Mouse (Mus musculus) kidney, postnatal 14 days (tissue): ENCODE measurements around the gene Hmga1.

Experiments
- DNase-seq: peaks from one replicate; pipeline ENCODE4 v3.0.0; 2022; ENCODE audit warnings: mixed read lengths

Gene Hmga1

GRCm38 (mm10) chr17:27592565-27592910, 36.2 kb downstream of the Hmga1 start:
- no peak for DNase-seq

DNA sequence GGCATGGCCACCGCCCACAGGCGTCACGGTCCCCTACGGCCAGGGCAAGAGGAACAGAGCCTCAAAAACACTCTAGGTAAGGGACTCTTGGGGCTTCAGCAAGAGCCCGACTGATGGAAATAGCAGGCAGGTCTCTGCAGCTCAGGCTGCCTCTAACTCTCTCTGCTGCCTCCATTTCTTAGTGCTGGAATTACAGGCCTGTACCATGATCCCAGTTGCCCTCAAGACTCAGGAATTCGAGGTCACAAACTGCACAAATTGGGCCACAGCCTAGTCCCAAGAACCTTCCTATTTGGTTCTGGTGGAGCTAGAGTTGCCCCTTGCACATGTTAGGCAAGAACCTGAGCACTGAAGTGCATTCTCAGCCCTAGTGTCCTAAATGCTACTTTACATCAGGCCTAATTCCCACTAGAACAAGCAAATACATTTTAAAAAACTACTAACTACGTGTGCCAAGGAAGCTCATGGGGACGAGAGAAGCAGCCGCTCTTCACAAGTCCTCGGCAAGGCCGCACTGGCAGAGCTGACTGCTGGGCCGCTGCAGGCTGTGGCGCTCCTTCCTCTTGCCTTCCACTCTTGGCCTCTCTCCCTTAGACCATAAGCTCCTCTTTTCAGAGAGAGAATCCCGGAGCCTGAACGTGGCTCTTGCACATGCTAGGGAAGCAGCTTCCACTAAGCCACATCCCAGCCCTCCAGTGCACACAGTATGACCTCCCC, 39.5 kb downstream of the Hmga1 start:
- DNase-seq, result no peak

DNA sequence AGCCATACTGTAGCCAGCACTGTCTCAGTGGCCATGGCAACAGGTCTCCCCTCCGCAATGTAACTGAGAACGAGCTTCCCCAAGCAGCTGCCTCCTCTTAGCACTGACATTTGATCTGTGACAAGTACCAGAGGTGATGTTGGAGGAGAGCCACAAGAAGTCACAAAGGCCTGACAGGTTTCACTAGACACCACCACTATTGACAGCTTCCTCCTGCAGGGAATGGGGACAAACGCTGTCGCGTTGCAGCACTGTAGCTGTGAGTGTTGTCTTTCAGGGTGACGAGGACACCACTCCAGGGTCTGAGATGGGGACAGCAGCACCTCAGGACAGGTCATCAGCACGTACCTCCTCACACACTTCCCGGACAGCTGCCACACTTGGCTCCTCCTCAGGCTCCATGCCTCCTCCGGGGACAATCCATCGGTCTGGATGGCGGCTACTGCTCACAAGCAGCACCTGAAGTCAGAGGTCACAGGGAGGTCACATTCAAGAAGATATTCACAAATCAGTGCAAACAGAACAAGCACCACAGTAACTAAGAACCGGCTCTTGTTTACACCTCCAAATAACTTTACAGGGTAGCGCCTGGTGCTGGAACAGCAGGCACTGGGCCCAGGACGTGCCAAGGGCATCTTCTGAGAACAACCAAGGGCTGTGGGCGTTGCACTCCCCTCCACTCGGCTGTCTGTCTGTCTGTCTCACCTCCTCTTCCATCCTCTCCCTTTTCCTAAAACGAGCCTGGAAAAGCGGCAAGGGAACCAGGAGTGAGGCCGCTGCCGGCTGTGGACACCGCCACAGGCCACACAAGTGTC, 40.3 kb downstream of the Hmga1 start:
- DNase-seq, result no peak

DNA sequence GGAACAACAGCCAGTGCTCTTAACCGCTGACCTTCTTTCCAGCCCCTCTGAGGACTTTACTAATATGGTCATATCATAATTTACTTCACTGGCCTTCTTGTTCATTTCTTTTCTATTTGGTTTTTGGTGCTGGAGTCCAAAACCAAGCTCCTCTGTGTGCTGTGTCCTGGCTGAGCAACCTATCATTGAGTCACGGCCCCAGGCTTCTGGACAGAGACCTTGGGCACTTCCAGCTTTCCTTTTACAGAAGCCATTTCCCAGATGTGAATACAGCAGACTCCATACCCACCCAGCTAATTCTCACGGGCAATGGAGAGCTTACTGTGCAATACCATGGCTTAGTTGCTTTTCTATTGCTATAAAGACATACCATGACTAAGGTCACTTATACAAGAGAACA, 44.0 kb downstream of the Hmga1 start:
- no peak for DNase-seq

DNA sequence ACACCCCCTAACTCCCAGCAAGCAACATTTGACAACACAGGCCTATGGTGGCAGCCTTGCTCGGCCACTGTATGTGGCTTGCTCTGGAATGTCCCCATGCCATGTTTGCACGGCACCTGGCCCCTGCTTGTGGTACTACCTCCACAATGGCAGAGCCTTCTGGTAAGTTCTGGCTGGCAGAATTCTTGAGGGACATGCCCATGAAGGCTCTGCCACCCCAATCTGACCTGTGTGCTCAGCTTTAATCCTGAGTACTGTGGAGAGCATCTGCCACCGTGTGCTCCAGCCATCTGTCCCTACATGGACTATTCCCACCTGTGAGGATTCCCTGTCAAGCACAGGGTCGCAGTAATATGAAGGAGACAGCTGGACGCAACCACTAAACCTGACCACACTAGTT, 44.6 kb downstream of the Hmga1 start:
- no peak for DNase-seq

DNA sequence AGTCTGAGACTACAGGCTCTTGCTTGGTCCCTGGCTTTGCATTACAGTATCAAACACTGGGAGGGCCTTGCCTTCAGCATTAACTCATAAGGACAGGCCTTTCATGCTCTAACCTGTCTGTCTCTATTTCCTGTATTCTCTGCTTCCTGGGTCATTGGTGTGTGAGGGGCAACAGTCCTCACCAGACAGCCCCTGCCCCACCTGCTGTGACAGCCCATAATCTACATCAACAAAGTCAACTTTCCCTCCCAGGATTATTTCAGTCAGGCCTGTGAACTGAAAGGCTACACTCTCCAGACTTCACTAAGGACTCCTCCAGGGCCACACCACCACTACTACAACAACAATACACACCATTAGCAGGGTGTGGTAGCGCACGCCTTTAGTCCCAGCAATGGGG, 46.7 kb downstream of the Hmga1 start:
- no peak for DNase-seq

DNA sequence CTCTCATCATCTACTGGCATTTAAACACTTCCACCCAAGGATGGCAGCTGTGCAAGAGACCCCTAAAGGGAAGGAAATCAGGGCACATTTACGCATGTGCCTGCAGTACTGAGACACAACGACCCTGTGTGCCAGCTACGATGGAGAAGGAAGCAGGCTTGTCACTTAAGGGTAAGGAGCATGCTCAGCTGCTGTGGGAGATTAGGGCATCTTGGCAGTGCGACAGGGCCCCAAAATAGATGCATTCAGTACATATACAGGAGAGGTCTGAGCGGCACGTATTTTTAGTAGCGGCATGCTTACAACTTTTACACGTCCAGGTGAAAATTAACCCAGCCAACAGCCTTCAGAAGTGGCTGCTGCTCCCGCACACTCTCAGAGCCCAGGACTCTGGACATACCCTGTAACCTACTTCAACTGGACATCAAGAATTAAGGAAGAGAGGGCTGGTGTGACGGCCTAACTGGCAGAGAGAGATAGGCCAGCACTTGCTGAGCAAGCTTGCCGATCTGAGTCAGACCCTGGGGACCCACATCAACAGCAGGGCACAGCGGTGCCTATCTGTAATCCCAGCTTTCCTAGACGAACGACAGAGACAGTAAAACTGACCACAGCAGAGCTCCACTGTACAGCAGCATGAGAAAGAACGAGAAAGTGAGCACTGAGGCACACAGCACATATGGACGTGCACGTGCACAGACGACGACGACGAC, 47.4 kb downstream of the Hmga1 start:
- no peak for DNase-seq

GRCm38 (mm10) chr17:27609576-27609975, 53.3 kb downstream of the Hmga1 start:
- DNase-seq, result no peak

DNA sequence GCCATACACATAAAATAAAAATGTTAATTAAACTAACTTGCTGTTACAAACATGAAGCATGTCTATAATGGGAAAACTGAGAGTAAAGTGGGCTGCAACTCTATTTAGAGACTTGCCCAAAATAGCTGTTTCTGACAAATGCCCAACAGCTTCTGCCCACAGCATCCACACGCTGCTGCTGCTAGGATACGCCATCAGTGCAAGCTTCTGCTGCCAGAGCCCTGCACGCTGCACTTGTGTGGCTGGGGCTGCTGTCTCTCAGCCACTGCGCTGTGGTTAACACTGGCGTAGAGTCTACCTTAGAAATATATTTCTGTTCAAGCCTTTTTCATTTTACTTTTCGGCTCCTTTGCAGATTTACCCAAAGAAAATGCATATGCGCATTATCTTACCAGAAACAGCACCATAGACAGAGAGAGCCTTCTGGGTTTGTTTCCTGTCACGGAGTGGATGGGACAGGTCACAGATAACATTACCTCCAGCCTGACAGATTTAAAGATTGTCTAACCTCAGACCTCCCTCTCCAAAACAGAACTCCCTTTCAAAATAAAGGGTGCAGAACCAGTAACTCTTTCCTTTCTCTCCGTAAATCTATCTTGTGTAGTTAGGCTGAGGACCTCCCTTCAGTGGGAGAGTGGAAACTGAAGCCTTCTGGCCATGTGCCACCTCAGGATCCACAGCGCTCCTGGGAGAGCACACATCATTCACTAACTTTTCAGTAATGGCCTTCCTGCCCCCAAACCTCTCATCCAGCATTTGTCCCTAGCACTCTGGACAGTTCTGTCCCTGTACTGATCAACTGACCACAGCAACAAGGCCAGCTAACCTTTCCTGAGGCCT, 54.6 kb downstream of the Hmga1 start:
- DNase-seq, result no peak

DNA sequence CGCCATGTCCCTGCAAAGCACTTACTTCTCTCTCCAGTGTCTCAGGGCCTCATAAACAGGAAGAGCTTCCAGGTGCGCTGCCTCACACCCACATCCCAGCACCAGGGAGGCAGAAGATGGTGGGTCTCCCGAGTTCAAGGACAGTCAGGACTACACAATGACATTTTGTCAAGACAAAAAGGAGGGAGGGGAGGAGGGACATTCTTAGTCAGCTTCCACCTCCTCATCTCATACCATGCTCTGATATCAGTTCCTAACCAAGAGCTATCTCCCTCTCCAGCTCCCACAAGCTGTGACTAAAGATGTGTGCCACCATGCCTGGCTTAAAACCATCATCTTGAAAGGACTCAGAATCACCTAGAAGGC, 55.2 kb downstream of the Hmga1 start:
- no peak for DNase-seq

DNA sequence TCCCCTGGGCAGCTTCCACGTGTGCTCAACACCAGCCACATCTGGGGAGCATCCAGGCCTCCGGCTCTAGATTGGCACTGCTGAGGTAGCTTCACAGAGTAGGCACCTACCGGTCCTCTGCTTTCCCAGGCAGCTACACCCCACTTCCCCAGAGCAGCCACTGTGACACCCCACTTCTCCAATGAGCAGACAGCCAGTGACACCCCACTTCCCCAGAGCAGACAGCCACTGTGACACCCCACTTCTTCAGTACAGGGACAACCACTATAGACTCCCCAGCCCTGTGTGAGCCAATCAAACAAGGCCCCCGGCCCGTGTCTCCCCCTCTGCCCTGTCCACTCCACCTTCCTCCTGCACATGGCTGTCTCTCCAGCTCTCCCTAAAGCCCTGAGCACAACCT, 55.7 kb downstream of the Hmga1 start:
- no peak for DNase-seq

DNA sequence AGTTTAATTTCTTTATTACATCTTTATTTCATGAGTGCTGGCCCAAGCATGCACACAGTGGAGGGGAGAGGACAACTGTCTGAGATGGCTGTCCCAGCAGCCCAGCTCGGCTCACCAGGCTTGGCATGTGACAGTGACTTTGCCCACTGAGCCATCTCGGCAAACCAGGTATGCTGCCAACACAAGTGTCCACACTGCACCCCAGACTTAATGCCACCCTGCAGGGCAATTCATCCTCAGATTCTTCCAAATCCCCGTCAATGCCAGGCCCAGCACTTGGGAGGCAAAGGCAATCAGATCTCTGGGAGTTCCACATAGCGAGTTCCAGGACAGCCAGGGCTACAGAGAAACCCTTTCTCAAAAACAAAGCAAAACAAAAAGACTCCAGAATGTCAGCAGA, 56.7 kb downstream of the Hmga1 start:
- DNase-seq, result no peak
